Mouse (Mus musculus) limb, embryonic 14.5 days (tissue): ENCODE measurements around the gene Map7d1. TPM values are rescaled to one million over a fixed set of nuclear protein-coding genes. Genes with fewer than 3 reads are reported as not detected.

Experiments
- ATAC-seq: fragments of 200-750 bp; cut with Nextera tagmentation; 2 replicates; pipeline ENCODE4 v1.8.0; 2017; ENCODE audit warnings: low read depth, moderate number of reproducible peaks, moderate TSS enrichment; ENCODE audit not compliant: low FRiP score
- DNase-seq: peaks from one replicate; pipeline ENCODE4 v3.0.0-alpha.2; 2015; ENCODE audit warnings: low spot score
- H3K27ac ChIP-seq: fragments of 300-500 bp; sonication (generic); replicated peaks from 2 replicates; pipeline ENCODE4 v1.5.1; 2014; ENCODE audit warnings: low read depth, mild to moderate bottlenecking, low read length, moderate library complexity, mixed read lengths
- H3K27me3 ChIP-seq: fragments of 300-500 bp; sonication (generic); 2 replicates; pipeline ENCODE4 v1.6.1; 2014; ENCODE audit warnings: low read length, mixed read lengths; ENCODE audit not compliant: control insufficient read depth, insufficient read depth
- H3K36me3 ChIP-seq: fragments of 300-500 bp; sonication (generic); 2 replicates; pipeline ENCODE4 v1.6.1; 2014; ENCODE audit warnings: mild to moderate bottlenecking, low read length, moderate library complexity, mixed read lengths; ENCODE audit not compliant: control insufficient read depth, insufficient read depth
- H3K4me1 ChIP-seq: fragments of 300-500 bp; sonication (generic); 2 replicates; pipeline ENCODE4 v1.6.1; 2014; ENCODE audit warnings: antibody characterized with exemption, low read length, mixed read lengths; ENCODE audit not compliant: control insufficient read depth, insufficient read depth
- H3K4me2 ChIP-seq: fragments of 300-500 bp; sonication (generic); replicated peaks from 2 replicates; pipeline ENCODE4 v1.6.1; 2014; ENCODE audit warnings: low read depth, mild to moderate bottlenecking, low read length, moderate library complexity; ENCODE audit not compliant: severe bottlenecking
- H3K4me3 ChIP-seq: fragments of 300-500 bp; sonication (generic); replicated peaks from 2 replicates; pipeline ENCODE4 v1.5.1; 2014; ENCODE audit warnings: low read length
- H3K9ac ChIP-seq: fragments of 300-500 bp; sonication (generic); 2 replicates; pipeline ENCODE4 v1.6.1; 2014; ENCODE audit warnings: mild to moderate bottlenecking, low read depth, low read length, moderate library complexity; ENCODE audit not compliant: severe bottlenecking
- H3K9me3 ChIP-seq: fragments of 300-500 bp; sonication (generic); 2 replicates; pipeline ENCODE4 v1.6.1; 2016; ENCODE audit warnings: low read length; ENCODE audit not compliant: control insufficient read depth
- POLR2A ChIP-seq: fragments of 200-500 bp; IDR thresholded peaks from 2 replicates; pipeline ENCODE4 v1.8.0; 2012; ENCODE audit warnings: inconsistent platforms, mild to moderate bottlenecking, moderate library complexity, borderline replicate concordance; ENCODE audit not compliant: insufficient read depth, insufficient read length; ENCODE audit errors: extremely low read depth
- WGBS: fragments of 180-500 bp; shearing (Covaris S2); extraction: QIAGEN DNeasy Blood & Tissue Kit; methylation state at CpG from one replicate; pipeline ENCODE4 v1.1.7; 2014; 5-methylcytosine and 5-hydroxymethylcytosine counted together
- polyA plus RNA-seq, 2 experiments: library from polyadenylated mRNA; depleted of rRNA in 1 of 2; stranded (reverse) in 1 of 2; unstranded in 1 of 2; fragments of >200 nt; fragmentation: Nextera tagmentation in 1 of 2; extraction: Ambion mirVana in 1 of 2; gene quantifications; 2 replicates each; pipeline versions ENCODE4 v1.2.1 to v1.2.3; 2012 to 2014

The Map7d1 gene
- polyA plus RNA-seq, 2 experiments, result 58.3 to 113 TPM

- no peak for DNase-seq
- H3K27ac ChIP-seq, result no peak overlapping the region
- H3K9me3 ChIP-seq, result no peaks in the 10 kb centered on the region
- H3K4me3 ChIP-seq, result no peak overlapping the region
- TF ChIP-seq POLR2A, result no peak
- H3K27me3 ChIP-seq, result no peaks in the 10 kb centered on the region
- no peaks in the 10 kb centered on the region for H3K4me1 ChIP-seq
- H3K9ac ChIP-seq, result no peak overlapping the region
- whole genome bisulfite sequencing, result 92% methylated on average over 18 of the region's 18 CpGs
- ATAC-seq, result no peak
- H3K4me2 ChIP-seq, result no peak overlapping the region
- peaks cover 97% of the 10 kb centered on the region for H3K36me3 ChIP-seq
Observed at GRCm38 (mm10) chr4:126234496-126235175, 21.5 kb downstream of the Map7d1 start.

- no peak overlapping the region for H3K4me3 ChIP-seq
- TF ChIP-seq POLR2A, result no peak
- H3K27ac ChIP-seq, result no peak overlapping the region
- ATAC-seq (no peak), DNase-seq (no peak)
- H3K36me3 ChIP-seq, result peaks cover 89% of the 10 kb centered on the region
- H3K4me2 ChIP-seq, result no peak overlapping the region
- no peak overlapping the region for H3K9ac ChIP-seq
- H3K9me3 ChIP-seq, result no peaks in the 10 kb centered on the region
- H3K4me1 ChIP-seq, result no peaks in the 10 kb centered on the region
- no peaks in the 10 kb centered on the region for H3K27me3 ChIP-seq
- 89% methylated on average over 29 of the region's 29 CpGs for WGBS
Observed at GRCm38 (mm10) chr4:126233676-126234308, 22.4 kb downstream of the Map7d1 start.

GRCm38 (mm10) chr4:126229900-126230299, 26.2 kb downstream of the Map7d1 start:
- Histone ChIP-seq H3K9me3 (no peaks in the 10 kb centered on the region), H3K4me1 (no peaks in the 10 kb centered on the region), H3K4me2 (no peak overlapping the region), H3K4me3 (no peak overlapping the region), H3K27ac (no peak overlapping the region), H3K27me3 (no peaks in the 10 kb centered on the region), H3K36me3 (peaks cover 50% of the 10 kb centered on the region), H3K9ac (no peak overlapping the region)
- ATAC-seq (no peak), DNase-seq (no peak)
- no peak for TF ChIP-seq POLR2A
- WGBS, result 60% methylated on average over 7 of the region's 7 CpGs

- H3K27me3 ChIP-seq, result no peaks in the 10 kb centered on the region
- H3K4me3 ChIP-seq, result no peak overlapping the region
- H3K9ac ChIP-seq, result no peak overlapping the region
- no peak for TF ChIP-seq POLR2A
- H3K27ac ChIP-seq, result no peak overlapping the region
- H3K36me3 ChIP-seq, result peaks cover 32% of the 10 kb centered on the region
- WGBS, result 30% methylated on average over 5 of the region's 5 CpGs
- ATAC-seq (no peak), DNase-seq (no peak)
- H3K4me2 ChIP-seq, result no peak overlapping the region
- H3K9me3 ChIP-seq, result no peaks in the 10 kb centered on the region
- H3K4me1 ChIP-seq, result no peaks in the 10 kb centered on the region
Observed at GRCm38 (mm10) chr4:126228144-126228543, 28.0 kb downstream of the Map7d1 start.

GRCm38 (mm10) chr4:126227077-126227761, 28.9 kb downstream of the Map7d1 start:
- no peak for TF ChIP-seq POLR2A
- peak; percentile 85 for DNase-seq
- 6% methylated on average over 18 of the region's 18 CpGs for WGBS
- peak overlapping the region; percentile 44 for H3K4me2 ChIP-seq
- no peak overlapping the region for H3K9ac ChIP-seq
- H3K27ac ChIP-seq, result no peak overlapping the region
- H3K4me1 ChIP-seq, result no peaks in the 10 kb centered on the region
- peaks cover 23% of the 10 kb centered on the region for H3K36me3 ChIP-seq
- H3K4me3 ChIP-seq, result peak overlapping the region; percentile 19
- H3K27me3 ChIP-seq, result no peaks in the 10 kb centered on the region
- no peaks in the 10 kb centered on the region for H3K9me3 ChIP-seq
- peak; percentile 56; the same call in 1 of the 2 replicates for ATAC-seq
